Mouse (Mus musculus) ES-Bruce4 (cell line): ENCODE results near the gene Ppp1r37. TPM values are rescaled to one million over a fixed set of nuclear protein-coding genes. Genes with fewer than 3 reads are reported as not detected.

Experiments used
- H3K27ac ChIP-seq: 2 replicates; pipeline ENCODE4 v1.5.1; 2012; ENCODE audit warnings: low read length, inconsistent platforms; ENCODE audit not compliant: insufficient read depth
- H3K27me3 ChIP-seq: 2 replicates; pipeline ENCODE4 v1.6.1; 2012; ENCODE audit warnings: mild to moderate bottlenecking, low read length, inconsistent platforms; ENCODE audit not compliant: control insufficient read depth, poor library complexity, insufficient read depth, severe bottlenecking
- H3K36me3 ChIP-seq: 2 replicates; pipeline ENCODE4 v1.6.1; 2012; ENCODE audit warnings: inconsistent platforms, mild to moderate bottlenecking, low read length, moderate library complexity; ENCODE audit not compliant: control insufficient read depth, poor library complexity, insufficient read depth, severe bottlenecking
- H3K4me1 ChIP-seq: one replicate; pipeline ENCODE4 v1.8.1; 2011; ENCODE audit warnings: low read length; ENCODE audit not compliant: control insufficient read depth, insufficient read depth
- H3K4me3 ChIP-seq: 2 replicates; pipeline ENCODE4 v1.5.1; 2011; ENCODE audit warnings: low read depth, mild to moderate bottlenecking, low read length
- H3K9ac ChIP-seq: 2 replicates; pipeline ENCODE4 v1.6.1; 2012; ENCODE audit warnings: low read depth, mild to moderate bottlenecking, inconsistent platforms; ENCODE audit not compliant: poor library complexity, severe bottlenecking
- H3K9me3 ChIP-seq: replicated peaks from 2 replicates; pipeline ENCODE4 v1.6.1; 2012; ENCODE audit warnings: mild to moderate bottlenecking, low read length, inconsistent platforms; ENCODE audit not compliant: control insufficient read depth, poor library complexity, insufficient read depth, severe bottlenecking
- CTCF ChIP-seq: IDR thresholded peaks from one replicate; pipeline ENCODE4 v1.8.1; 2011; ENCODE audit warnings: low read depth, low read length
- EP300 ChIP-seq: IDR thresholded peaks from 2 replicates; pipeline ENCODE4 v1.6.1; 2011; ENCODE audit warnings: low read depth, low read length; ENCODE audit not compliant: insufficient read depth
- POLR2A ChIP-seq: IDR thresholded peaks from one replicate; pipeline ENCODE4 v1.8.1; 2011; ENCODE audit warnings: low read length; ENCODE audit not compliant: insufficient read depth
- polyA plus RNA-seq: library from polyadenylated mRNA; stranded (reverse); fragments of >200 nt; gene quantifications from 2 replicates; pipeline ENCODE4 v1.2.4, GENCODE M21; 2011; ENCODE audit warnings: low read depth; ENCODE audit not compliant: missing spikeins, insufficient read depth, insufficient read length

Gene Ppp1r37
- polyA plus RNA-seq, 1 experiment, result 16.1 TPM

GRCm38 (mm10) chr7:19540771-19541566 is 21.9 kb downstream of the Ppp1r37 start:
- TF ChIP-seq POLR2A (no peak), CTCF (no peak), EP300 (no peak)
- H3K27ac ChIP-seq, result no peak overlapping the region
- no peaks in the 10 kb centered on the region for H3K36me3 ChIP-seq
- H3K27me3 ChIP-seq, result no peaks in the 10 kb centered on the region
- no peaks in the 10 kb centered on the region for H3K4me1 ChIP-seq
- no peaks in the 10 kb centered on the region for H3K9me3 ChIP-seq
- no peak overlapping the region for H3K4me3 ChIP-seq
- H3K9ac ChIP-seq, result no peak overlapping the region

GRCm38 (mm10) chr7:19534676-19535075 is 28.2 kb downstream of the Ppp1r37 start:
- H3K36me3 ChIP-seq, result no peaks in the 10 kb centered on the region

GRCm38 (mm10) chr7:19532240-19532639 is 30.6 kb downstream of the Ppp1r37 start:
- Histone ChIP-seq H3K4me1 (peaks cover 2% of the 10 kb centered on the region), H3K9ac (no peak overlapping the region), H3K36me3 (no peaks in the 10 kb centered on the region), H3K9me3 (no peaks in the 10 kb centered on the region), H3K27me3 (no peaks in the 10 kb centered on the region), H3K27ac (no peak overlapping the region), H3K4me3 (no peak overlapping the region)
- TF ChIP-seq EP300, result no peak
- TF ChIP-seq CTCF, result no peak

More at GRCm38 (mm10) chr7:19534676-19535075, 28.2 kb downstream of the Ppp1r37 start:
- H3K4me3 ChIP-seq, result no peak overlapping the region
- H3K27me3 ChIP-seq, result no peaks in the 10 kb centered on the region
- no peak for TF ChIP-seq POLR2A
- no peak for TF ChIP-seq EP300
- TF ChIP-seq CTCF, result no peak
- H3K9ac ChIP-seq, result no peak overlapping the region
- no peaks in the 10 kb centered on the region for H3K9me3 ChIP-seq
- H3K4me1 ChIP-seq, result peaks cover 2% of the 10 kb centered on the region
- H3K27ac ChIP-seq, result no peak overlapping the region

GRCm38 (mm10) chr7:19531077-19531476 is 31.8 kb downstream of the Ppp1r37 start:
- Histone ChIP-seq H3K27me3 (no peaks in the 10 kb centered on the region), H3K36me3 (no peaks in the 10 kb centered on the region), H3K27ac (no peak overlapping the region), H3K4me3 (no peak overlapping the region), H3K4me1 (peaks cover 2% of the 10 kb centered on the region), H3K9me3 (no peaks in the 10 kb centered on the region), H3K9ac (no peak overlapping the region)
- no peak for TF ChIP-seq POLR2A
- TF ChIP-seq EP300, result no peak
- TF ChIP-seq CTCF, result no peak

DNA sequence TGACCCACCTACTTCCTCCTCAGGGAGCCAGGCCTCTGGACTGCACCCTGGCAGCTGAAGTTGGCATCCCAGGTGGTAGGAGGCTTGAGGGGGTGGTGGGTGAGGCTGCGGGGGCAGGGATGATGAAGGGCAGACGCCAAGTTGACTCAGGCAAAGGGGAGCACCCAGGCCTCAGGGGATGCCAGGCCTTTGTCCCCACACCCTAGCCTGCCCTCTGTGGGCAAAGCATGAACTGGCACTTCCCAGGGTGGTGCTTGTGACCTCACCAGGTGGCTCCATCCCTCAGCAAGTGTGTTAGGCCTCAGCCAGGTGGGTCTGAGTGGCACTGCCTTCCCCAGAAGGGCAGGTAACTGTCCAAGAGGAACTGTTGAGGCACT is 37.8 kb downstream of the Ppp1r37 start:
- no peak overlapping the region for H3K27ac ChIP-seq
- H3K9ac ChIP-seq, result no peak overlapping the region
- no peak overlapping the region for H3K4me3 ChIP-seq
- no peak for TF ChIP-seq CTCF
- TF ChIP-seq EP300, result no peak
- TF ChIP-seq POLR2A, result no peak
- no peaks in the 10 kb centered on the region for H3K36me3 ChIP-seq
- no peaks in the 10 kb centered on the region for H3K27me3 ChIP-seq
- no peaks in the 10 kb centered on the region for H3K4me1 ChIP-seq
- H3K9me3 ChIP-seq, result no peaks in the 10 kb centered on the region

DNA sequence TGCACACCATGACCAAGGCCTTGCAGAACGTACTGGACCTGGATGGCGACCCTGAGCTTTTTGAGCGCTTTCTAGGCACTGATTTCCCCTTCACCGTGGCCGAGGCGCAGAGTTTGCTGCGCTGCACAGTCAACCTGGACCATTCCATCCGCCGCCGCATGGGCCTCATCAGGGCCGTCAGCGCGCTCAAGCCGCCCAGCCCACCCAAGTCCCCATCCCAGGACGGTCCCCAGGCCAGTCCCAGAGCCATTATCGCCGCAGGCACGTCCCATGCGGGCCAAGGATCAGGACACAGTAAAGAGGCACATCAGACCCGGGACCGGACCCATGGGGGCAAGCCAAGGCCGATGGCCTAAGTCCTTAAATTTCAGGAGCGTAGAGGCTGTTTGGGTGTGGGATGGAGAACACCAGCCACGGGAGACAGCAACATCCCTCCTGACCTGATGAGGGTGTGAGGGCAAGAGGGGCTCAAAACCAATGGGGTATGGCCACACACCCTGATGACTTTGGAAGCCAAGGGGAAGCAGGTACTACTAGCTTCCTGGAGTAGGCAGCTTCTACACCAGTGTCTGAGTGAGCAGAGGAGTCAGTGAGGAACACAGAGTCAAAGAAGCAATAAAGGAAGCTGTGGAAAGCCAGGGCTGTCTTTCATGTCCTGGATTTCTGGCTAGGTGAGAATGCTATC is 38.3 kb downstream of the Ppp1r37 start:
- peak overlapping the region; percentile 37 for H3K4me3 ChIP-seq
- H3K9ac ChIP-seq, result 0 out of 2 replicates have a peak overlapping the region, but pooled peaks have one; percentile 6
- no peak overlapping the region for H3K27ac ChIP-seq
- no peak for TF ChIP-seq EP300
- TF ChIP-seq POLR2A, result no peak
- TF ChIP-seq CTCF, result no peak
- H3K9me3 ChIP-seq, result no peaks in the 10 kb centered on the region
- H3K27me3 ChIP-seq, result no peaks in the 10 kb centered on the region
- no peaks in the 10 kb centered on the region for H3K36me3 ChIP-seq
- H3K4me1 ChIP-seq, result no peaks in the 10 kb centered on the region
